Mouse (Mus musculus): ENCODE measurements around the gene Exoc2.

GRCm38 (mm10) chr13:30813464-30813863, 160.4 kb downstream of the Exoc2 start:
- no peak for TF ChIP-seq GATA1 (IDR thresholded peaks at IDR 0.05; ENCODE audit: low read length)
- no peak for TF ChIP-seq TAL1 (IDR thresholded peaks at IDR 0.05; ENCODE audit: low read length)

Measured in erythroblast, embryonic 14.5 days (primary cell).